Mouse (Mus musculus) olfactory bulb, adult 2 months (tissue): ENCODE measurements at regions not wholly inside any gene's neighbourhood (a gene's known extent, or its start where the extent isn't known, plus 50 kb on each side); places are given as distances from the start of the nearest gene placed in this dataset.

ENCODE experiments used
- H3K27ac ChIP-seq: fragments of 200-500 bp; 2 replicates; pipeline ENCODE4 v1.5.1; 2012; ENCODE audit warnings: low read depth, low read length; ENCODE audit not compliant: insufficient read depth
- H3K4me1 ChIP-seq: fragments of 200-500 bp; 2 replicates; pipeline ENCODE4 v1.6.1; 2012; ENCODE audit warnings: low read length; ENCODE audit not compliant: control insufficient read depth, insufficient read depth
- H3K4me3 ChIP-seq: fragments of 200-500 bp; 2 replicates; pipeline ENCODE4 v1.5.1; 2012; ENCODE audit warnings: mild to moderate bottlenecking, low read depth, low read length, moderate library complexity; ENCODE audit not compliant: insufficient read depth
- CTCF ChIP-seq: fragments of 200-500 bp; IDR thresholded peaks from 2 replicates; pipeline ENCODE4 v1.5.1; 2012; ENCODE audit warnings: low read depth, mild to moderate bottlenecking, low read length, moderate library complexity; ENCODE audit not compliant: insufficient read depth
- POLR2A ChIP-seq: fragments of 200-500 bp; IDR thresholded peaks from 2 replicates; pipeline ENCODE4 v1.6.1; 2012; ENCODE audit warnings: mild to moderate bottlenecking, low read depth, low read length, moderate library complexity; ENCODE audit not compliant: insufficient read depth
- WGBS: fragments of 180-500 bp; shearing (Covaris S2); methylation state at CpG from one replicate; pipeline ENCODE4 v1.1.7; 2018; 5-methylcytosine and 5-hydroxymethylcytosine counted together

- H3K27ac ChIP-seq: peak overlapping the region; percentile 42
- peaks cover 2% of the 10 kb centered on the region; the same call in 1 of the 2 replicates for H3K4me1 ChIP-seq
- WGBS: 17% methylated on average over 4 of the region's 4 CpGs
- H3K4me3 ChIP-seq: no peak overlapping the region
- TF ChIP-seq POLR2A (no peak), CTCF (no peak)
These were observed 390.4 kb downstream of the Tmem161b start for GRCm38 (mm10) chr13:84612497-84612896.

- Histone ChIP-seq H3K27ac (peak overlapping the region; percentile 42), H3K4me1 (peaks cover 2% of the 10 kb centered on the region; the same call in 1 of the 2 replicates), H3K4me3 (no peak overlapping the region)
- WGBS: 7% methylated on average over 2 of the region's 2 CpGs
- TF ChIP-seq POLR2A (no peak), CTCF (no peak)
These were observed 390.9 kb downstream of the Tmem161b start for GRCm38 (mm10) chr13:84613004-84613403.

- Histone ChIP-seq H3K4me3 (no peak overlapping the region), H3K27ac (no peak overlapping the region), H3K4me1 (no peaks in the 10 kb centered on the region)
- TF ChIP-seq POLR2A (no peak), CTCF (no peak)
- 58% methylated on average over 5 of the region's 5 CpGs for WGBS
These were observed 402.6 kb downstream of the Tmem161b start for GRCm38 (mm10) chr13:84624691-84625090.

- no peak overlapping the region for H3K4me3 ChIP-seq
- TF ChIP-seq CTCF: no peak
- TF ChIP-seq POLR2A: no peak
- WGBS: 53% methylated on average over 1 of the region's 1 CpGs
- H3K27ac ChIP-seq: no peak overlapping the region
- H3K4me1 ChIP-seq: no peaks in the 10 kb centered on the region
These were observed 403.4 kb downstream of the Tmem161b start for GRCm38 (mm10) chr13:84625527-84625926.

GRCm38 (mm10) chr13:84625927-84626326 lies 403.8 kb downstream of the Tmem161b start:
- Histone ChIP-seq H3K4me3 (no peak overlapping the region), H3K27ac (no peak overlapping the region), H3K4me1 (no peaks in the 10 kb centered on the region)
- TF ChIP-seq CTCF (no peak), POLR2A (no peak)
- 67% methylated on average over 2 of the region's 2 CpGs for WGBS

GRCm38 (mm10) chr13:84626397-84626796 lies 404.3 kb downstream of the Tmem161b start:
- no peak for TF ChIP-seq POLR2A
- TF ChIP-seq CTCF: no peak
- 51% methylated on average over 1 of the region's 1 CpGs for WGBS
- Histone ChIP-seq H3K4me1 (no peaks in the 10 kb centered on the region), H3K4me3 (no peak overlapping the region), H3K27ac (no peak overlapping the region)

- Histone ChIP-seq H3K4me1 (no peaks in the 10 kb centered on the region), H3K27ac (no peak overlapping the region), H3K4me3 (no peak overlapping the region)
- TF ChIP-seq CTCF (no peak), POLR2A (no peak)
- 86% methylated on average over 2 of the region's 2 CpGs for WGBS
These were observed 408.6 kb downstream of the Tmem161b start for GRCm38 (mm10) chr13:84630686-84631085.

- Histone ChIP-seq H3K4me1 (no peaks in the 10 kb centered on the region), H3K4me3 (no peak overlapping the region), H3K27ac (no peak overlapping the region)
- TF ChIP-seq POLR2A: no peak
- TF ChIP-seq CTCF: no peak
- WGBS: 90% methylated on average over 5 of the region's 5 CpGs
These were observed 410.4 kb downstream of the Tmem161b start for GRCm38 (mm10) chr13:84632493-84632892.

GRCm38 (mm10) chr13:84636831-84637230 lies 414.7 kb downstream of the Tmem161b start:
- Histone ChIP-seq H3K4me3 (no peak overlapping the region), H3K4me1 (no peaks in the 10 kb centered on the region), H3K27ac (no peak overlapping the region)
- TF ChIP-seq CTCF (no peak), POLR2A (no peak)

GRCm38 (mm10) chr13:84637606-84638005 lies 415.5 kb downstream of the Tmem161b start:
- TF ChIP-seq POLR2A: no peak
- TF ChIP-seq CTCF: no peak
- 87% methylated on average over 1 of the region's 1 CpGs for WGBS
- H3K27ac ChIP-seq: no peak overlapping the region

More at GRCm38 (mm10) chr13:84637606-84638005, 415.5 kb downstream of the Tmem161b start:
- H3K4me3 ChIP-seq: no peak overlapping the region
- H3K4me1 ChIP-seq: no peaks in the 10 kb centered on the region
